Mouse (Mus musculus): Measurements from ENCODE around the gene Stil.
A peak's percentile ranks its signal among the peaks of the same experiment; 100 is the strongest.
"Not testable (repeated sequence)": the region's sequence is repeated elsewhere in the genome, so short reads cannot be mapped to it uniquely, and the experiment has no call there.

The Stil gene

GRCm38 (mm10) chr4:114999773-115000428 is at the start of gene Stil:
TSS of gene Stil (plus strand) at chr4:115000159.
- peak; percentile 98 for DNase-seq (ENCODE audit: low read depth, low spot score)

DNA sequence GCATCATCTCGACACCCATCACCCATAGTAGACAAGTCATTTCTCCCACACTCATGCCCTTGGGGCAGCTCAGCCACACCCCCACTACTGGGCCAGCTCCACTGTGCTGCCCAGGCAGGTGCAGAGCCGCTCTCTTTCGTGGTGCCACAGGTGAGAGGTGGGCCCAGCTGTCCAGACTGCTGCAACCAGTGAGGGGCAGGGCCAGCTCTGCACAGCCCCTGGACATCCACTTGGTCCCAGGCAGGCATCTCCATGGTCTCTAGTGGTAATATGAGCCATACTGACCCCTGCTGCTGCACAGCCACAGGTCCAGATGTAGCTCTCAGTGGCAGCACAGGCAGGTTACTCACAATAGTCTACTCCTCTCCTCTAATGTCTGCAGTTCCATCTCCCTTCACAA is 46.8 kb upstream of the Stil start:
- no peak for DNase-seq (ENCODE audit: low read depth, low spot score)

GRCm38 (mm10) chr4:114957403-114957802 is 42.6 kb upstream of the Stil start:
- no peak for DNase-seq (ENCODE audit: low read depth, low spot score)

- DNase-seq (ENCODE audit: low read depth, low spot score): no peak
These were observed 41.7 kb upstream of the Stil start for GRCm38 (mm10) chr4:114958231-114958630.

GRCm38 (mm10) chr4:114958786-114959185 is 41.2 kb upstream of the Stil start:
- DNase-seq (ENCODE audit: low read depth, low spot score): no peak

- DNase-seq (ENCODE audit: low read depth, low spot score): no peak
These were observed 40.4 kb upstream of the Stil start for GRCm38 (mm10) chr4:114959533-114959932.

GRCm38 (mm10) chr4:114960881-114961280 is 39.1 kb upstream of the Stil start:
- not testable (repeated sequence) for DNase-seq (ENCODE audit: low read depth, low spot score)

DNA sequence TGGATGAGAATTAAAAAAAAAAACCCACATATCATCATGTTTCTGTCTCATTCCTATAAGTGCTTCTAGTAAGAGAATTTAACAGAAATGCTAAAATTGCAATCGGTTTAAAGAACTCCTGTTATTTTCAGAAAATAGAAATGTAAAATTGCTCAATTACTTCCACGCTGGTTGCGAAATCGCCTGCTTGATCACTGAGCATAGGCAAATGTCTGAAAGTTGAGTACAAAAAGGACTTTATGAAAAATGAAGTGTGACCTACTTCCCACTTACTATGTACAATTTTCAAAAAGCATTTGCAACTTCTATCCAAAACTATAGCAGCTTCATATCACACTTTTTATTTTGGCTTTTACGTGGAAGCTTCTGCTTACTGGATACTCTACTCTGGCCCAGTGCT is 29.2 kb upstream of the Stil start:
- no peak for DNase-seq (ENCODE audit: low read depth, low spot score)

GRCm38 (mm10) chr4:114973229-114973740 is 26.7 kb upstream of the Stil start:
- no peak for DNase-seq (ENCODE audit: low read depth, low spot score)

DNA sequence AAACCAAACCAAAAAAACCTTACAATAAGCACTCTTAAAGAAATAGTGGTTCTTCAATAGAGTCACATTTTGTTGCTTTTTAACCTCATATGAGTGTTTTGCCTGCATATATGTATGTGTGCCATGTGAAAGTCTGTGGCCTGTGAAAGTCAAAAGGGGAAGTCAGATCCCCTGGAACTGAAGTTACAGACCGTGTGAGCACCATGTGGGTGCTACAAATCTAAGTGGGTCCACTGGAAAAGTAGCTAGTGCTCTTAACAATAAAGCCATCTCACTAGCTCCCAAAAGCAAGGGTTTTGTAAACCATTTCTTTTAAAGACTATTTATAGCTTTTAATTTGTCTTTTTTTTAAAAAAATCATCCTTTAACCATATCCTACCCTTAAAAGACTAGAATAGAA is 17.3 kb upstream of the Stil start:
- no peak for DNase-seq (ENCODE audit: low read depth, low spot score)

DNA sequence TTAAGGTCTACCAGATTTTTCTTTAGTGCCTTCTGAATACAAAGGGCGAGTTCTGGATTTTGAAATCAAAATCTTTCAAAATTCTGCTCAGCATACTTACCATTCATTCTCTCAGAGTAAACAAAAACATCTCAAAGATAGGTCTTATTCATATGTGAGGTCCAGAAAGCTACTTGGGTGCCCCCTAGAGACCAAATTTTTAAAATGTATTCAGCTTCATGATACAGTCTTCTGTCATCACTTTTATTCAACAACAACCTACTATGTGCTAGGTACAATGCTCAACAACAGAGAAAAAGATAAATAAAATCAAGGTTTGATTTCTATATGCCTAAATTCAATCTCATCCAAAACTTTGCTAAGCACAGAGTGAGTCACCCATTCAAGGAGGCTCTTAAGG is 16.9 kb upstream of the Stil start:
- DNase-seq (ENCODE audit: low read depth, low spot score): no peak

- DNase-seq (ENCODE audit: low read depth, low spot score): no peak
These were observed 13.8 kb upstream of the Stil start for GRCm38 (mm10) chr4:114986211-114986590.

DNA sequence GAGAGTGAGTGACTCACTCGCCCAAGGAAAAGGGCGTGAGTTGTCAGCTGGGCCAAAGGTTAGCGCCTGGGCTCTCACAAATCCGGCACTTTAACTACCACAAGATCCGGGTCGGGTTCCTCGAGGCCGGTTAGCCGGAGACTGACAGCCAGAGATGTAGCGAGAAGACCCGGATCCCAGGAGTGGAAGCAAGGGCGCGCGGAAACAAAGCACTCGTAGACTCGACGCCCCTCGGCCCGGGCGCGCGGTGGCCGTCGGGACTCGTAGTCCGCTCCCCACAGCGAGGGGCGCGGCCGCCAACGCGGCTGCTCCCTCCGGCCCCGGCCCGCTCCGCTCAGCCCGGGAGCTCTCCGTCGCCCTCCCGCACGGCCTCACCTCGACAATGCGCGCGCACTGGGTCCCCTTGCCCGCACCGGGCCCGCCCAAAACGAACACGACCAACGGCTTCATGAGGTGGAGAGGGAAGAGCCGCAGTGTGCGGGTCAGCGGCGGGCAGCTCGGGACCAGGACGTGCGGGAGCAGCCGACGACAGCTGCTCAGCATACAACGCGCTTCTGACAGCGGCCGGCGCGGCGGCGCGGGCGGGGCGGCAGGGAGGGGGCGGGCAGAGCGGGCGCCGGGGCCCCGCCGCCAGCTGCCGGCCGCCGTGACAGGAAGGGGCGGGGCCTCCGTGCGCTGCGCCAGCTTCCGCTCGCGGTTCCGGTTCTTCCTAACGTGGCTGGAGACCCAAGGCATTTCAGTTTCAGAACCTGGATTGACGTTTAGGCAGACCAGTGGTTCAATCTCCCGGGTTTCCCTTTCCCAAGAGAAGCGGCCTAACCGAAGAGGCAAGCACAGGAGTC is 13.1 kb upstream of the Stil start, which contains the start of gene Cmpk1:
Cmpk1 (minus strand) TSS at position 651 of the 842 bp plus-strand sequence.
- peak; percentile 42 for DNase-seq (ENCODE audit: low read depth, low spot score)

DNA sequence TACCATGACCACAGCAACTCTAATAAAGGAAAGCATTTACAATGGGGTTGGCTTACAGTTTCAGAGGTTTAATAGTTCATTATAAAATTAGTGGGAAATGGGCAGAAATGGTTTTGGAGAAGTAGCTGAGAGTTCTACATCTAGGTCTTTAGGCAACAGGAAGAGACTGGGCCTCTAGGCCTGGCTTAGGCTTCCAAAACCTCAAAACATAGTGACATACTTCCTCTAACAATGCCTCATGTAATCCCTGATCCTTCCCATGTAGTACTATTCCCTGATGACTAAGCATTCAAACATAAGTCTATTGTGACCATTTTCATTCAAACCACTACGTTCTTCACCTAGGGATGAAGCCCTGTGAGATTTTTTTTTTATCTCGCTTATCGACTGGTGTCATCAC is 5.7 kb upstream of the Stil start:
- DNase-seq (ENCODE audit: low read depth, low spot score): no peak

GRCm38 (mm10) chr4:114997051-114997450 is 2.9 kb upstream of the Stil start:
- no peak for DNase-seq (ENCODE audit: low read depth, low spot score)

DNA sequence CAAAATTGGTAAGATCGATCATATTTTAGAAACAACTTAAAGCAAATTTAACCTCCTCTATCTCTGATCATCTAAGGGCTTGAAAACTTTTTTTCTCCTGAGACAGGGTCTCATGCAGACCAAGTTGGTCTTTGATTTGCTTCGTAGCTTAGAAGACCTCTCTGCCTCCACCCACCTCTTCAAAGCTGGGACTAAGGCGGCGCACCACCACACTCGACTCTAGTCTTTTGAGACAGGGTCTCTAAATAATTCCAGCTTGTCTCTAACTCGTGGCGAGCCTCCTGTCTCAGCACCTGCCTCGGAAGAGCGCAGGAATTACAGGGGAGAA is 550 bp upstream of the Stil start:
- DNase-seq (ENCODE audit: low read depth, low spot score): no peak

- DNase-seq (ENCODE audit: low read depth, low spot score): no peak
These were observed 453 bp downstream of the Stil start for GRCm38 (mm10) chr4:115000429-115000795.

GRCm38 (mm10) chr4:115014276-115014675 is 14.3 kb downstream of the Stil start:
- no peak for DNase-seq (ENCODE audit: low read depth, low spot score)

GRCm38 (mm10) chr4:115019997-115020396 is 20.0 kb downstream of the Stil start:
- DNase-seq (ENCODE audit: low read depth, low spot score): no peak

- DNase-seq (ENCODE audit: low read depth, low spot score): no peak
These were observed 35.1 kb downstream of the Stil start for GRCm38 (mm10) chr4:115035043-115035442.

DNA sequence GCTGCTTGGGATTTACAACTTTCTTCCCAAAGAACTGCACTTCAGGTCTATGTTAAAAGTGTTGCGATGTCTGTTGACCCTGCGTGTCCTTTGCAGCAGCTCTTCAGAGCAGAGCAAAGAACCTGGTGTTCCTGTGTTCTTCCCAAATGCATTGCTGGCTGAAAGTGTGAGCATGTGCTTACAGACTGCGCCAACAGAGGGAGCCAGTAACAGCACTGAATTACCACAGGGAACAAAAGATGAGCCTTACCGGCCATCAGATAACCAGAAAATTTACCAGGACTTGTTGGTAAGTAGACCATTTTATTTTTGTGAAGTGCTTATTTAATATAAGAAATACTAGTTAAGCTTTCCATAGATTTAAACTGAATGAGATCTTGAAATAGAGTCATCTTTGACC is 38.3 kb downstream of the Stil start:
- no peak for DNase-seq (ENCODE audit: low read depth, low spot score)

GRCm38 (mm10) chr4:115045621-115046020 is 45.7 kb downstream of the Stil start:
- DNase-seq (ENCODE audit: low read depth, low spot score): no peak

GRCm38 (mm10) chr4:115047750-115048149 is 47.8 kb downstream of the Stil start:
- peak; percentile 52 for DNase-seq (ENCODE audit: low read depth, low spot score)

Measured in WW6 (cell line).